ENCODE assay signal across 23 mouse cellular contexts in the genomic region with DNA sequence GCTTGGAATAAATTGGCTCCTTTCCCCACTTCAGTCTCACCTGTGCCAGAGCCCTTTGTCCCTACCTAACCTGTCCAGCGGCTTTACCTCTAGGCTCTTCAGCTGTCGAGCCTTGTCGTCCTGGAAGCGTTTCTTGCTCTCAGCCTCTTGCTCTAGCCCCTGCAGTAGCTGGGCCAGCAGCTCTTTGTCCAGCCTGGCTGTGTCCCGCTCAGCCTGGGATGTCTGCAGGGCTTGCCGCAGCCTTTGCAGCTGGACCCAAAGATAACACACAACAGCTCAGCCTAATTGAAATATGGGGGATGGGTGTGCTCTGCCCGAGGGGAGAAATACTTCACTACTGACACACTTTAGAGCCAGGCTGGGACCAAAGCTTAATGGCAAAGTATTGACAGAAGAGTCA. TPM values are rescaled to one million over a fixed set of nuclear protein-coding genes. Genes with fewer than 3 reads are reported as not detected.
DNase-seq lines count a peak whose midpoint lies in the region; ATAC-seq and TF ChIP-seq lines count a peak whose summit lies in the region.
"Not testable (repeated sequence)": the region's sequence is repeated elsewhere in the genome, so short reads cannot be mapped to it uniquely, and the experiment has no call there.
"Had no signal": no experiment of that assay in that cellular context is flagged by ENCODE, and none has a peak within 500 bp of the region (broad histone marks: within the 10 kb centered on the region; RNA-seq: fewer than 3 reads in every experiment).

No protein-coding gene starts in this region.

- 32% methylated on average over 7 of the region's 7 CpGs for WGBS in embryonic facial prominence, embryonic 10.5 days
- WGBS in heart, embryonic 12.5 days = 8% methylated on average over 7 of the region's 7 CpGs
- 19% methylated on average over 7 of the region's 7 CpGs for WGBS in intestine, embryonic 15.5 days
- whole genome bisulfite sequencing in liver, embryonic 13.5 days (ENCODE audit: insufficient replicate concordance) = 6% methylated on average over 7 of the region's 7 CpGs
- WGBS in lung, embryonic 15.5 days = 7% methylated on average over 7 of the region's 7 CpGs

- TF ChIP-seq CTCF in MEL (IDR thresholded peaks at IDR 0.05 in 2 of 3, conservative IDR thresholded peaks at IDR 0.05 in 1 of 3; ENCODE audit: control insufficient read depth in 1 of 3, insufficient read depth in 1 of 3, low read depth in 2 of 3, low read length in 3 of 3, poor library complexity in 1 of 3, severe bottlenecking in 1 of 3) = not testable (repeated sequence)

- not testable (repeated sequence) for H3K9ac ChIP-seq in MEL (ENCODE audit: control insufficient read depth, low read depth, low read length, poor library complexity, severe bottlenecking); heart, embryonic 12.5 days; intestine, embryonic 15.5 days; lung, embryonic 15.5 days
- peak overlapping the region; percentile 56; the same call in 1 of the 2 replicates for H3K9ac ChIP-seq in liver, embryonic 13.5 days

- H3K4me2 ChIP-seq in heart, embryonic 12.5 days = peak overlapping the region; percentile 42
- not testable (repeated sequence) for H3K4me2 ChIP-seq in intestine, embryonic 15.5 days (replicated peaks); lung, embryonic 15.5 days
- peak overlapping the region; percentile 62 for H3K4me2 ChIP-seq in liver, embryonic 13.5 days

- not testable (repeated sequence) for TF ChIP-seq RAD21 in MEL (IDR thresholded peaks at IDR 0.05; ENCODE audit: low read depth, low read length)

- not testable (repeated sequence) for TF ChIP-seq POLR2A in MEL (IDR thresholded peaks at IDR 0.05; ENCODE audit: control insufficient read depth in 1 of 2, insufficient read depth in 1 of 2, low read depth in 1 of 2, low read length in 2 of 2, poor library complexity in 1 of 2)

- not testable (repeated sequence) for H3K27ac ChIP-seq in MEL (ENCODE audit: control insufficient read depth, low read depth, low read length); embryonic facial prominence, embryonic 10.5 days (replicated peaks); intestine, embryonic 15.5 days; lung, embryonic 15.5 days
- peak overlapping the region; percentile 64 for H3K27ac ChIP-seq in heart, embryonic 12.5 days (ENCODE audit: poor library complexity, severe bottlenecking)
- H3K27ac ChIP-seq in liver, embryonic 13.5 days = peak overlapping the region; percentile 90

- not testable (repeated sequence) for TF ChIP-seq EP300 in MEL (IDR thresholded peaks at IDR 0.05; ENCODE audit: low read depth in 1 of 2, low read length in 2 of 2)

- ATAC-seq in heart, embryonic 12.5 days (ENCODE audit: insufficient number of reproducible peaks, low FRiP score) = peak; percentile 88
- ATAC-seq in intestine, embryonic 15.5 days = peak; percentile 48; the same call in 1 of the 2 replicates
- ATAC-seq in liver, embryonic 13.5 days (ENCODE audit: low read depth) = peak; percentile 92
- 0 out of 2 replicates have a peak, but pooled peaks have one; percentile 47 for ATAC-seq in lung, embryonic 15.5 days (ENCODE audit: borderline replicate concordance, extremely low read depth, low FRiP score, low TSS enrichment)
- peak; percentile 86 for ATAC-seq in megakaryocyte-erythroid progenitor cell, adult 5-6 weeks (replicated peaks; ENCODE audit: low FRiP score, low TSS enrichment, poor library complexity, severe bottlenecking)

- H3K36me3 ChIP-seq in MEL (ENCODE audit: control insufficient read depth in 1 of 2, insufficient read depth in 2 of 2, low read length in 2 of 2) = peaks cover 0 to 11% of the 10 kb centered on the region in 2 experiments; a peak in 2 of 4 replicates
- not testable (repeated sequence) for H3K36me3 ChIP-seq in embryonic facial prominence, embryonic 10.5 days (replicated peaks); heart, embryonic 12.5 days; intestine, embryonic 15.5 days; liver, embryonic 13.5 days; lung, embryonic 15.5 days

- peaks cover 6 to 10% of the 10 kb centered on the region in 2 experiments for H3K4me1 ChIP-seq in MEL (ENCODE audit: control insufficient read depth in 1 of 2, insufficient read depth in 2 of 2, low read length in 2 of 2)
- H3K4me1 ChIP-seq in embryonic facial prominence, embryonic 10.5 days; heart, embryonic 12.5 days (replicated peaks); intestine, embryonic 15.5 days (replicated peaks); lung, embryonic 15.5 days: not testable (repeated sequence)
- H3K4me1 ChIP-seq in liver, embryonic 13.5 days (replicated peaks) = peaks cover 31% of the 10 kb centered on the region

- not testable (repeated sequence) for H3K27me3 ChIP-seq in MEL (ENCODE audit: control insufficient read depth in 1 of 2, insufficient read depth in 2 of 2, low read length in 2 of 2); embryonic facial prominence, embryonic 10.5 days (replicated peaks; ENCODE audit: low read depth, poor library complexity, severe bottlenecking); heart, embryonic 12.5 days (replicated peaks); intestine, embryonic 15.5 days (replicated peaks); liver, embryonic 13.5 days; lung, embryonic 15.5 days

- H3K9me3 ChIP-seq in MEL (replicated peaks; ENCODE audit: insufficient read depth, low read length); embryonic facial prominence, embryonic 10.5 days; heart, embryonic 12.5 days (replicated peaks); intestine, embryonic 15.5 days; liver, embryonic 13.5 days (replicated peaks); lung, embryonic 15.5 days: not testable (repeated sequence)

- DNase-seq in MEL (ENCODE audit: low read depth, low spot score) = peak; percentile 63
- DNase-seq in embryonic facial prominence, embryonic 10.5 days (ENCODE audit: low spot score) = peak; percentile 30
- DNase-seq in liver, embryonic 13.5 days = peak; percentile 66

- not testable (repeated sequence) for H3K79me2 ChIP-seq in MEL (ENCODE audit: control insufficient read depth, insufficient read depth, low read length, poor library complexity)

- H3K4me3 ChIP-seq in MEL (ENCODE audit: control insufficient read depth in 1 of 2, insufficient read depth in 1 of 2, low read depth in 2 of 2, low read length in 2 of 2); embryonic facial prominence, embryonic 10.5 days; heart, embryonic 12.5 days; intestine, embryonic 15.5 days (replicated peaks); lung, embryonic 15.5 days: not testable (repeated sequence)
- peak overlapping the region; percentile 42 for H3K4me3 ChIP-seq in liver, embryonic 13.5 days (replicated peaks)

RNA-seq across cellular contexts. Expression of gene Tuft1, which starts 7.2 kb away (rescaled TPM):
- 4.8 and 6.6 TPM in 2 replicates for total RNA-seq in MEL (2012; rRNA removed)
- polyA plus RNA-seq in MEL (2012; ENCODE audit: insufficient read depth in 1 of 2, insufficient read length in 2 of 2, low read depth in 1 of 2, low replicate concordance in 2 of 2, missing spikeins in 1 of 2) = 10 to 100 TPM in 1 of 2 experiments, not detected in 1; 13.5 TPM
- 4.2 and 4.7 TPM in 2 replicates for polyA plus RNA-seq in embryonic facial prominence, embryonic 10.5 days (2016; fragmentation: Nextera tagmentation; extraction: Ambion mirVana)
- polyA plus RNA-seq in heart, embryonic 12.5 days (2016; fragmentation: Nextera tagmentation; extraction: Ambion mirVana) = 8.0 and 8.5 TPM in 2 replicates
- polyA plus RNA-seq in intestine, embryonic 15.5 days (2015; fragmentation: Nextera tagmentation; extraction: Ambion mirVana) = 10.2 and 11.6 TPM in 2 replicates
- 4.7 and 5.3 TPM in 2 replicates for polyA plus RNA-seq in liver, embryonic 13.5 days (2015; fragmentation: Nextera tagmentation; extraction: Ambion mirVana)
- polyA plus RNA-seq in lung, embryonic 15.5 days (2015; fragmentation: Nextera tagmentation; extraction: Ambion mirVana) = 10.4 and 11.6 TPM in 2 replicates
- total RNA-seq in megakaryocyte-erythroid progenitor cell, adult 5-6 weeks (2014; fragmentation: Nextera tagmentation) = 6.6 and 6.7 TPM in 2 replicates
- 7.4 and 10.4 TPM in 2 replicates for total RNA-seq in megakaryocyte-erythroid progenitor cell, adult 5-6 weeks (2017)

RNA-seq across cellular contexts. Expression of gene Gm10972, which starts 23.0 kb away (rescaled TPM):
- total RNA-seq in MEL (2012; rRNA removed) = not detected in 2 replicates
- not detected for polyA plus RNA-seq in MEL (2012; ENCODE audit: insufficient read depth in 1 of 2, insufficient read length in 2 of 2, low read depth in 1 of 2, low replicate concordance in 2 of 2, missing spikeins in 1 of 2)
- not detected in 2 replicates for polyA plus RNA-seq in embryonic facial prominence, embryonic 10.5 days (2016; fragmentation: Nextera tagmentation; extraction: Ambion mirVana)
- not detected in 2 replicates for polyA plus RNA-seq in heart, embryonic 12.5 days (2016; fragmentation: Nextera tagmentation; extraction: Ambion mirVana)
- polyA plus RNA-seq in intestine, embryonic 15.5 days (2015; fragmentation: Nextera tagmentation; extraction: Ambion mirVana) = not detected in 2 replicates
- polyA plus RNA-seq in liver, embryonic 13.5 days (2015; fragmentation: Nextera tagmentation; extraction: Ambion mirVana) = not detected in 2 replicates
- polyA plus RNA-seq in lung, embryonic 15.5 days (2015; fragmentation: Nextera tagmentation; extraction: Ambion mirVana) = not detected in 2 replicates
- not detected in 2 replicates for total RNA-seq in megakaryocyte-erythroid progenitor cell, adult 5-6 weeks (2014; fragmentation: Nextera tagmentation)
- not detected in 2 replicates for total RNA-seq in megakaryocyte-erythroid progenitor cell, adult 5-6 weeks (2017)
- total RNA-seq: adrenal gland, postnatal 14 days; ES-E14; gastrocnemius, postnatal 14 days; heart, adult 2 months; heart, postnatal 36 days; layer of hippocampus, adult 18-20 months; layer of hippocampus, postnatal 25 days; left cerebral cortex, postnatal 10 days had no signal
- polyA plus RNA-seq: CD4-positive, CD25-positive, alpha-beta regulatory T cell, adult 4 months; embryonic facial prominence, embryonic 11.5 days; forebrain, embryonic 15.5 days; heart, adult 2 months; hindbrain, embryonic 16.5 days; limb, embryonic 12.5 days; midbrain, embryonic 12.5 days; neural tube, embryonic 12.5 days; testis, adult 2 months had no signal

RNA-seq across cellular contexts. Expression of gene Selenbp2, which starts 27.5 kb away (rescaled TPM):
- 35.7 and 60.7 TPM in 2 replicates for total RNA-seq in MEL (2012; rRNA removed)
- 10 to 100 TPM in 1 of 2 experiments, not detected in 1; 67.0 TPM for polyA plus RNA-seq in MEL (2012; ENCODE audit: insufficient read depth in 1 of 2, insufficient read length in 2 of 2, low read depth in 1 of 2, low replicate concordance in 2 of 2, missing spikeins in 1 of 2)
- not detected in 2 replicates for polyA plus RNA-seq in embryonic facial prominence, embryonic 10.5 days (2016; fragmentation: Nextera tagmentation; extraction: Ambion mirVana)
- polyA plus RNA-seq in heart, embryonic 12.5 days (2016; fragmentation: Nextera tagmentation; extraction: Ambion mirVana) = 0.54 and 0.76 TPM in 2 replicates
- polyA plus RNA-seq in intestine, embryonic 15.5 days (2015; fragmentation: Nextera tagmentation; extraction: Ambion mirVana) = 4.0 and 5.5 TPM in 2 replicates
- 6.7 and 8.5 TPM in 2 replicates for polyA plus RNA-seq in liver, embryonic 13.5 days (2015; fragmentation: Nextera tagmentation; extraction: Ambion mirVana)
- 7.5 and 8.5 TPM in 2 replicates for polyA plus RNA-seq in lung, embryonic 15.5 days (2015; fragmentation: Nextera tagmentation; extraction: Ambion mirVana)
- total RNA-seq in megakaryocyte-erythroid progenitor cell, adult 5-6 weeks (2014; fragmentation: Nextera tagmentation) = 0.74 and 7.0 TPM in 2 replicates
- total RNA-seq in megakaryocyte-erythroid progenitor cell, adult 5-6 weeks (2017) = 1.1 TPM in 1 of 2 replicates, not detected in the other
- total RNA-seq: ES-E14 had no signal
- polyA plus RNA-seq: CD4-positive, CD25-positive, alpha-beta regulatory T cell, adult 4 months; embryonic facial prominence, embryonic 11.5 days; neural tube, embryonic 12.5 days; testis, adult 2 months had no signal
